Mouse (Mus musculus) G1E (cell line): ENCODE results near the gene Lce1i. TPM values are rescaled to one million over a fixed set of nuclear protein-coding genes. Genes with fewer than 3 reads are reported as not detected.
"Not testable (repeated sequence)": the region's sequence is repeated elsewhere in the genome, so short reads cannot be mapped to it uniquely, and the experiment has no call there.

ENCODE experiments used
- ATAC-seq: 2 replicates; pipeline ENCODE4 v1.8.0; 2016; ENCODE audit warnings: mild to moderate bottlenecking; ENCODE audit not compliant: insufficient number of reproducible peaks, poor library complexity, low FRiP score, severe bottlenecking; ENCODE audit errors: extremely low read depth
- DNase-seq: peaks from one replicate; pipeline ENCODE4 v3.0.0; 2012; ENCODE audit warnings: low spot score
- H3K27me3 ChIP-seq: 2 replicates; pipeline ENCODE4 v1.6.1; 2012; ENCODE audit warnings: mild to moderate bottlenecking, low read length, inconsistent platforms; ENCODE audit not compliant: insufficient read depth
- H3K36me3 ChIP-seq: replicated peaks from 2 replicates; pipeline ENCODE3; 2012; ENCODE audit warnings: mild to moderate bottlenecking, inconsistent platforms
- H3K4me1 ChIP-seq: 2 replicates; pipeline ENCODE4 v1.6.1; 2012; ENCODE audit warnings: low read depth, low read length, inconsistent platforms, mixed read lengths; ENCODE audit not compliant: insufficient read depth
- H3K4me3 ChIP-seq: 2 replicates; pipeline ENCODE4 v1.5.1; 2012; ENCODE audit warnings: low read depth, mild to moderate bottlenecking, inconsistent platforms, low read length, moderate library complexity, mixed read lengths
- H3K9me3 ChIP-seq: replicated peaks from 2 replicates; pipeline ENCODE4 v1.6.1; 2012; ENCODE audit warnings: inconsistent platforms
- CTCF ChIP-seq: IDR thresholded peaks from 2 replicates; pipeline ENCODE4 v1.5.1; 2012; ENCODE audit warnings: low read depth, low read length, inconsistent platforms, mixed read lengths
- GATA1 ChIP-seq: IDR thresholded peaks from 2 replicates; pipeline ENCODE4 v1.6.1; 2012; ENCODE audit warnings: borderline replicate concordance, low read length, inconsistent platforms, mixed read lengths
- GATA2 ChIP-seq: IDR thresholded peaks from 2 replicates; pipeline ENCODE4 v1.6.1; 2012; ENCODE audit warnings: low read depth, low read length, inconsistent platforms, borderline replicate concordance
- POLR2AphosphoS5 ChIP-seq: IDR thresholded peaks from 2 replicates; pipeline ENCODE4 v1.6.1; 2012; ENCODE audit warnings: low read depth, low read length, inconsistent platforms; ENCODE audit not compliant: insufficient replicate concordance
- TAL1 ChIP-seq: conservative IDR thresholded peaks from 2 replicates; pipeline ENCODE4 v1.6.1; 2012; ENCODE audit warnings: low read depth, low read length, inconsistent platforms, mixed read lengths
- polyA plus RNA-seq: library from polyadenylated mRNA; stranded (reverse); fragments of >175 nt; gene quantifications from 2 replicates; pipeline ENCODE4 v1.2.3, GENCODE M21; 2012
- total RNA-seq, 2 experiments: library from RNA; stranded (forward) in 1 of 2; stranded (reverse) in 1 of 2; fragments of 200-1000 nt in 1 of 2; fragments of >200 nt in 1 of 2; fragmentation: Nextera tagmentation in 1 of 2; gene quantifications; 2 replicates each; pipeline ENCODE4 v1.2.3; 2014 to 2017

The Lce1i gene
- total RNA-seq (2014; fragmentation: Nextera tagmentation) (not detected in 2 replicates), total RNA-seq (2017) (not detected in 2 replicates), polyA plus RNA-seq (not detected in 2 replicates)

DNA sequence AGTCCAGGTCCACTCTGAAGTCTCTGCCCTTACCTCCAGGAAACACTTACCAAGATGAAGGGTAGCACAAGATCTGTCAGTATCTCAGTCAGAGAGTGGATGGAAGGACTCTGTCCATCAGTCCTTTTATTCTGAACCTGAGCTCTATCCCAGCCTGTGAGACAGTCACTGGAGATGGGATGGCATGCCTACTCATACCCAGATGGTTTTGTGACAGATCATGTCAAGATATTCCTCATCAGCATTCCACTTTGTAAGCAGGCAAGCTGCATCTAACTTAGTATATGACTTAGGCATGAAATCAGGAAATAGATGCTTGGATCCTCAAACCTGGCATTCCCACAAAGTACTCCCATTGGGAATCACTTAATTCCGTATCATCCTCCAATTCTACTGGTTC is at the start of gene Lce1i:
Gene Lce1i, minus strand, starts transcription at position 101 of the 400 bp plus-strand sequence.
- Histone ChIP-seq H3K4me1 (no peaks in the 10 kb centered on the region), H3K9me3 (no peaks in the 10 kb centered on the region; the same call in 1 of the 2 replicates), H3K4me3 (no peak within 1 kb of the TSS), H3K36me3 (no peaks in the 10 kb centered on the region), H3K27me3 (no peaks in the 10 kb centered on the region)
- TF ChIP-seq POLR2AphosphoS5 (no peak), GATA2 (no peak), GATA1 (no peak), CTCF (no peak), TAL1 (no peak)
- no peak for ATAC-seq
- DNase-seq: no peak

DNA sequence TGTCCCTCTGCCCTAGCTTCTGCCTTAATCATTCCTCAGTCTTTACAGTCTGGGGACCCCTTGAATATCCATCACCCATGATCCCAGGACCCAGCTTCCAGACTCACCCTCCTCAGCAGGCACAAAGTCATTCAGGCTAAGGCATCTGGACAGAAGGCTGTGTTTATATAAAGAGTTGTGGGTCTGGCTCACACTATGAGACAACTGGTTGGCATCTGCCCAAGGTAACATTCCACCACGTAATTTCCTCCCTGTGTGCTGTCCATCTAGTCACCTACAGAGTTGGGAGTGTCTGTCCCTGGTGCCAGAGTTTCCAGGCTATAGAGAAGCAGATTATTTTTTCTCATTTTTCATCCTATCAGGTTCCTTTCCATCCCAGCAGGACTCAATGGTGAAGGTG is 48.4 kb upstream of the Lce1i start, which contains the start of gene Kprp:
Gene Kprp, minus strand, starts transcription at position 140 of the 400 bp plus-strand sequence.
- Histone ChIP-seq H3K4me1 (no peaks in the 10 kb centered on the region), H3K4me3 (no peak within 1 kb of the TSS), H3K27me3 (no peaks in the 10 kb centered on the region), H3K9me3 (peaks cover 20% of the 10 kb centered on the region), H3K36me3 (no peaks in the 10 kb centered on the region)
- no peak for TF ChIP-seq GATA2
- no peak for TF ChIP-seq POLR2AphosphoS5
- TF ChIP-seq CTCF: no peak
- TF ChIP-seq TAL1: no peak
- TF ChIP-seq GATA1: no peak
- DNase-seq (no peak), ATAC-seq (no peak)

DNA sequence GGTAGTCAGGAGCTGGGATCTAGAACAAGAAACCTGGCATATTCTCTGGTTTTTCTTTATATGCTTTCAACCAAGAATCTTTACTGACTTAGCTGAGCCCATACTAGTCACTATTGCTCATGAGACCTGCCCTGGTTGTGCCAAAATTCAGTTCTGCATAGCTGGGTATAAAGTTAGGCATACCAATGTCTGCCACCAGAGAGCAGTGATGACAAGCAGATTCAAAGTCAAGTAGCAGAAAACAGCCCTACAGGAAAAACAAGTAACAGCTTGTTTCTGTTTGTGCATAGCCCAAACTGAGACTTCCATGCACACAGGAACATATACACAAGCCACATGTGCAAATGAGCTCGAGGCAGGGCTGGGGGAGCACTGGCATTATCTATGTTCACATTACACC is 47.1 kb upstream of the Lce1i start:
- no peak overlapping the region for H3K4me3 ChIP-seq
- no peaks in the 10 kb centered on the region for H3K27me3 ChIP-seq
- H3K9me3 ChIP-seq: peaks cover 20% of the 10 kb centered on the region
- no peaks in the 10 kb centered on the region for H3K36me3 ChIP-seq
- DNase-seq (no peak), ATAC-seq (no peak)
- no peaks in the 10 kb centered on the region for H3K4me1 ChIP-seq
- TF ChIP-seq GATA1: no peak
- no peak for TF ChIP-seq TAL1
- no peak for TF ChIP-seq CTCF
- no peak for TF ChIP-seq POLR2AphosphoS5
- TF ChIP-seq GATA2: no peak

DNA sequence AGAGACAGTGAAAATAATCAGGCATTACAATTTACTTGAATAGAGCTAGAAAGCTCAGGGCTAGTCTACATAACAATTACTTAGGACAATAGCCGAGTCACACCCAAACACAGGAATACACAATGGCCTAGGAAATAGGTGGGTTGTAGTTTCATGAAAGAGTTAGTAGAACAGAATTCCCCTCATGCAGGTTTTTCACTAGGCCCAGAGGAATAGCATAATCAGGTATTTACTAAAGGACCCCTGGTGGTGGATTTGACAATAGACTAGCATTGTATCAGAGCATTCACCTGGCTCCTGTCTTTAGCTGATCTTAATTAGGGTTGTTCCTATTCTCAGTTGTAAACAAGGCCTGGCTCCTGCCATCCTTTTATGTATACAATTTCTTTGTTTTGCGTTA is 37.3 kb upstream of the Lce1i start:
- H3K36me3 ChIP-seq, DNase-seq, H3K4me1 ChIP-seq, H3K4me3 ChIP-seq, H3K9me3 ChIP-seq, H3K27me3 ChIP-seq, ATAC-seq: not testable (repeated sequence)

DNA sequence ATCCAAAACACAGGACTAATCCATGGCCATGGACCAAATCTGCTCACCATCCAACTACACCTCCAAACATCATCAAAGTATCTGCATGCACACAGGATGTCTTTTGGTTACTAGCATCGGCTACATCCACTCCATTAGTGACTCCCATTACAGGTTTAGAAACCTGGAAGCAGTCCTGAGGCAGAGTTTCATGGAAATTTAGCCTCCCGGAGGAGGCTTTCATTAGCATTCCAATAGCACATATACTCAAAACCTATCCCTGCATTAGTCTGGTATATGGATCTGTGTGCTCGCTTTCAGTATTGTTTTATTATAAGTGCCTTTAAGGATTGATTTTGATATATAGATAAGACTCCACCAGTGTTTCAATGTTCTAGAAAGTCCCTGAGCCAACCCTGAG is 36.9 kb upstream of the Lce1i start:
- no peak for ATAC-seq
- H3K27me3 ChIP-seq: no peaks in the 10 kb centered on the region
- H3K4me1 ChIP-seq: no peaks in the 10 kb centered on the region
- DNase-seq: no peak
- H3K4me3 ChIP-seq: no peak overlapping the region
- no peaks in the 10 kb centered on the region; the same call in 1 of the 2 replicates for H3K9me3 ChIP-seq
- no peak for TF ChIP-seq GATA2
- TF ChIP-seq CTCF: no peak
- no peak for TF ChIP-seq GATA1
- no peak for TF ChIP-seq POLR2AphosphoS5
- no peak for TF ChIP-seq TAL1
- no peaks in the 10 kb centered on the region for H3K36me3 ChIP-seq

DNA sequence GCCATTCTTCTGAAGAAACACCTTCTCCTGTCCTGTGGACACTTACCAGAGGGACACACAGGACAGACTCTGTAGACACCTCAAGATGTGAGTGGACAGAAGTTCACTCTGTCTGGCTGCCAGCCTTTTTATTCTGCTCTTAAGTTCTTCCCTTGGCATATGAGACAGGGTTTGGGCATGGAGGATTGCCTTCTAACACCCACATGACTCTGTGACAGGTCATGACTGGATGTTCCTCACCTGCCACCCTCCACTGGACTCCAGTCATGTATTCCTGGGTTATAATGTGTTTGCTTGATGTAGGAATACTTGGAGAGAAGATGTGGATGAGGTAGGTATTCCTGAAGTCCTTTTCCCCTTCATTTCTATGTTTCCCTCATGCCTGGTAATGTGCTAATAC is 29.1 kb upstream of the Lce1i start, which contains the start of gene Lce1k:
Gene Lce1k, minus strand, starts transcription at position 101 of the 400 bp plus-strand sequence.
- Histone ChIP-seq H3K36me3 (no peaks in the 10 kb centered on the region), H3K4me1 (no peaks in the 10 kb centered on the region), H3K9me3 (0 out of 2 replicates have a peak, but pooled peaks cover 3% of the 10 kb centered on the region), H3K4me3 (no peak within 1 kb of the TSS), H3K27me3 (no peaks in the 10 kb centered on the region)
- ATAC-seq (no peak), DNase-seq (no peak)
- TF ChIP-seq CTCF: no peak
- no peak for TF ChIP-seq POLR2AphosphoS5
- TF ChIP-seq GATA1: no peak
- TF ChIP-seq TAL1: no peak
- no peak for TF ChIP-seq GATA2

DNA sequence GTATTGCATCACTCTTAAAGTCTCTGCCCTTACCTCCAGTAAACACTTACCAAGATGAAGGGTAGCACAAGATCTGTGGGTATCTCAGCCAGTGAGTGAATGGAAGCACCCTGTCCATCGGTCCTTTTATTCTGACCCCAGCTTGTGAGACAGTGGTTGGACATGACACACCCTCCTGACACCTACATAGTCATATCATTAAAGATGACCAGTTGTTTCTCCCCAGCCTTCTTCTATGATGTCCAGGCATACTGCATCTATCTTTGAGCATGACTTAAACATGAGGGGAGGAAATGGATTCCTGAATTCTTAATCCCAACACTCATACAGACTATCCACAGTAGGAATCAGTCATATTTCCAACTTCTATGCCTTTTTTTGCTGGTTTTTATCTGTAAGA is 11.7 kb upstream of the Lce1i start, which contains the start of gene Lce1j:
Gene Lce1j, minus strand, starts transcription at position 101 of the 400 bp plus-strand sequence.
- no peak for ATAC-seq
- H3K36me3 ChIP-seq: no peaks in the 10 kb centered on the region
- DNase-seq: no peak

More for the DNA sequence above, 11.7 kb upstream of the Lce1i start, which contains the start of gene Lce1j:
- no peak within 1 kb of the TSS for H3K4me3 ChIP-seq
- TF ChIP-seq GATA2 (no peak), POLR2AphosphoS5 (no peak), CTCF (no peak), GATA1 (no peak), TAL1 (no peak)
- H3K4me1 ChIP-seq: no peaks in the 10 kb centered on the region
- H3K9me3 ChIP-seq: no peaks in the 10 kb centered on the region
- no peaks in the 10 kb centered on the region for H3K27me3 ChIP-seq
